Comparison of ENCODE assay signal across 7 mouse cellular contexts in genomic region chr5:63034446-63034845, GRCm38 (mm10).
"Had no signal": no experiment of that assay in that cellular context is flagged by ENCODE, and none has a peak within 500 bp of the region (broad histone marks: within the 10 kb centered on the region; RNA-seq: fewer than 3 reads in every experiment).

No protein-coding gene starts in this region.

- DNase-seq: lung, adult 2 months; lung, postnatal 14 days; lung, postnatal 36 days; right cerebral cortex, postnatal 14 days; thymus, adult 2 months; thymus, postnatal 25 days; thymus, postnatal 4 days had no signal
